Mouse (Mus musculus): ENCODE data around the gene 2010111I01Rik. TPM values are rescaled to one million over a fixed set of nuclear protein-coding genes. Genes with fewer than 3 reads are reported as not detected.

The 2010111I01Rik gene
- total RNA-seq, 2 experiments from 2014 or later, result 66.2 to 78.6 TPM

DNA sequence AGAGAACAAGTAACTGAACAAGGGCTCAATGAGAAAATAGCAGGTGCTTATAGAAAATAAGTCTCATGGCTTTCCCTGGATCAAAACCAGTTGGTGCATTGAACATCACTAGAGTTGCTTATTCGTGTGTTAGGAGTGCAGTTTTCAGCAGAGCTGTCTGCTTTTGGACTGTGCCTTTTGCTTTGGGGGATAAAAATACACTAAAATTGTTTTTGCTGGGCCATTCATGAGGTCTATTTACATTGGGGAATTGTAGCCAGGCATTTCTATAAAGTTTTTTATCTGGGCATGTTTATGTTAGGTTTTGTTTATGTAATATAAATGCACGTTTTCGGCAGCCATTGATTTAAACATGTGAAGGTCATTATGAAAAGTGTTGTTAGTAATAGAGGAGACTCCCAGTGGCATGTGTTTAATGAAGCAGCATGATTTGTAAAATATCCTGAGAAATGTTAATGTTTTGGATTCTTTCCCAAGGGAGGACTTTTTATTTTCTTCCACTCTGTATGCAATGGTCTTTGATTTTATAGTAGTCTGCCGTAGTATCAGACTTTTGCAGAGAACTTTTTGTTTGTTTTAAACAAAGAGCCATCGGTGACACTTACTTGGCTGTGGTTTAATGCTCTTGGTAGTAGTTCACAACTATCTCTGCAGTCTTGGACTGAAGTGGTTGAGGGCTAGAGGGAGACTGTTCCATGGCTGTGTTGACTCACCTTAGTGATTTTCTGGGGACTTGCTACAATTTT is 146.8 kb downstream of the 2010111I01Rik start:
- no peak for DNase-seq (ENCODE audit: low spot score in 2 of 2)

DNA sequence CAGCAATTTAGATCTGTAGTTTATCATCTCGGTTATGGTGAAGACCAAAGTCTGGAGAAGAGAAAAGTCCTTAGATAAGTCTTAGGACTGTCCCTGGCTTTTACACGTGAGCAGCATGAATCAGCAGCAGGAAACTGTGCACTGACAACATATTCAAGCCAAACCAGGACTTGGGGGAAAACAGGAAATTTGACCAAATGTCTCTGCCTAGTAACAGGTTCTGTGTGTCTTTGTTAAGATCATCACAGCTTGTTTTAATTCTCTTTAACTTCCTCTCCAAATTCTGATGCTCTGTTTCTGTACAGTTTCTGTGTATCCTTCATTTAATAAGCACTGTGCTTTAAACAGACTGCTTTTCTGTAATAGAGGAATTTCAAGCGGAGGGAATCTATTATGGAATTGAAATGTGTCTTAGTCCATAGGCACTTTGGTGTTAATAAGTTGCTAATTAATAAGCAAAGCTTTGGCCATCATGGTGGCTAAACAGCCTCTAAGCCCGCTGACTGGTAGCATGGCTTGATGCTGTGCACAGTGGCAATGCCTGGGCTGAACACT is 147.4 kb downstream of the 2010111I01Rik start:
- no peak for DNase-seq (ENCODE audit: low spot score in 2 of 2)

DNA sequence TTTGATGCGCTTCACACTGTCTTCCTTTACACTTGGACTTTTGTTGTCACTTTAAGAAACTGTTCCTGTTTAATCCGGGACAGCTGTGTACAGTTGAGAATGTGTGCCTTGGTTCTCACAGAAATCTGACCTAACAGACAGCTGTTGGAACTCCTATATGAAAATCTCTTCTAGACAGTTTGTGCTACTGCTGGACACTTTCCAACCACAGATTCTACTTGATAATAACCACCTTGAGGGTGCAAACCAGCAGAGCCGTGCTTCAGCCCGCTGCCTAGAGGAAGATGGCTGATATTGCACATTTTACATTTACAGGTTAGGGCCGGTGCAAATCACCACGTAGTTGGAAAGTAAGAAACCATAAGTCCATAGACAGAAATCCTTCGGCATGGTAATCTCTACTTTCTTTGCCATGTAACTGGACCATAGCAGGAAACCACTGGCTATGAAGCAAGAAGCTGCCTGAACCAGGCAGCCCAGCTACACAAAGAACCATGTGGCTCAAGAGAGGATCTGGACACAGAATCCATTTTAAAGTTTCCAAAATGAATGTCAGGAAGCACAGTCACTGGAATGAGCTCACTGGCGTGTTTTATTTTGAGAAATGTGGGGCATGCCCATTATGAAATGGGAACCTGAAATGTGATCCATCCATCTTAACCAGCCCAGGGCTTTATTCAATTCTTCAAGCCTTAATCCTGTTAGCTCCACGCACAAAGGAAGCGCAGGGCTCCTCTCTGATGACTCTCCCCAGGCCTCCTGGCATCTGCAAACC is 148.1 kb downstream of the 2010111I01Rik start:
- no peak for DNase-seq (ENCODE audit: low spot score in 2 of 2)

DNA sequence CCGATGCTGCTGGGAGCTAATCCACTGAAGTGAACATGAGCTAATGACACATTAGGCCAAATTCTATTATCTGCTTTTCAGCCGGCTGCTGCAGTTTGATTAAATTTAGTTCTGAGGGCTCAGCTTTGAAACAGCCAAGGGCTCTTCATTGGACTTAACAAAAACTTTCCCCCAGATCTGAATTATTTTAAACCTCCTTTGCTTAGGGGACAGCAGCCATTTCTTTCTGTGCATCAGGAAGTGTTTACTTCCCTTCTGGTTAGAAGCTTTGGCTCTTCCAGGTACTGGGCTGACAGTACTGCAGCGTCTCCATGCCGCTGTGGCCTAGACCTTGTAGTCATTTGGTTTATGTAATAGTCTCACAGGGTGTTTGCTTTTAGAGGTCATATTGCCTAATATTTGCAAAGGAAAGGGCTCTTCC is 149.2 kb downstream of the 2010111I01Rik start:
- no peak for DNase-seq (ENCODE audit: low spot score in 2 of 2)

DNA sequence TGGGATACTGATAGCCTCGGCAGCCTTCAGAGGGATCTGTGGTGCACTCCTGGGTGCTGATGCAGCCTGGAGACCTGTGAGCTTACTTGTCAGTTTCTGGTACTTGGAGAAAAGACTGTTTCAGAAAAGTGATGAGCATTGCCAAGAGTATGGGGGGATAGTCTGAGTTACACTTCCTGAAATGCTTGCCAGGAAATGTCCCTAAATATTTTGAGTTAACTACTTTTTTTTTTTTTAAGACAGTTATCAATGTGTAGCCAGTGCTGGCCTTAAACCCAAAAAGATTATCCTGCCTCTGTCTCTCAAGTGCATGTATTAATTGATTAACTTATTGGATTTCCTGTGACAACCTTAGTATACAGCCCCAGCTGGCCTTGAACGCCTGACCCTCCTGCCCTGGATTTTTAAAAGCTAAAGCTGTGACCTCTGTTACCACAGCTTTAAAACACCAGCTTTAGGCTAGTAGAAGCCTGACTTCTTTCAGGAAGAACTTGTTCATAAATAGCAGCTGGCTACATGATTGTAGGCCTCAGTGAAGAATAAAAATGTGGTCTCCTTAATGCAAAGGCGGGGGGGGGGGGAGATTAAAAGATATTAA is 150.6 kb downstream of the 2010111I01Rik start:
- no peak for DNase-seq (ENCODE audit: low spot score in 2 of 2)

DNA sequence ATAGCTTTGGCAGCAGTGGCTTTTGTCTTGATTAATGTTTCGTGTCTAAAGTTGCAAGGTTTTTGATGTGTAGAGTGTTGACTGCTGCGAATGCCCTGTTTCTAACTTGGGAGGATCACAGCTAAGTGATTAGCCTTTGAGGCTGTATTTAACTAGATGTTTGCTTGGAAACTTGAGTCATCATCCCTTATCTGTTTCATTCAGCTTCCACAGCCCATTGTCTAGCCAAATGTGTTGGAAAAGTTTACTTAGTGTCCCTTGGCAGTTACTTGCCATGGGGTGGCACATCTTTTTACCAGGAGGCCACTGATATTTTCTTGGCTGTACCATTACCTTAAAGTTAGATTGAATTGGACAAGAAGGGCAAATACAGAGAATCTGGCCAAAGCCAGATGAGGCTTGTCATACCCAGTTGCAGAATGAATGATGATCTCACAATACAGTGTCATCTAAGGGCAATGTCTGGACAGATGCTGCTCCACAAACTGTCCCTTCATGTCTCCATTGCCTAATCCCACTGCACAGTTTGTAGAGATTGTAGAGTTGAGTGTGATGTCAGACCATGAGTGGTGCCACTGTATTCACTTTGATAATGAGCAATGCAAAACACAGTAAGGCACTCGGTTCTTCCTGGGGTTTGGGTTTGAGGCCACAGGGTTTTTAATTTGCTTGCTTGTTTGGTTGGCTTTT is 152.9 kb downstream of the 2010111I01Rik start:
- DNase-seq (ENCODE audit: low spot score in 2 of 2), result no peak

DNA sequence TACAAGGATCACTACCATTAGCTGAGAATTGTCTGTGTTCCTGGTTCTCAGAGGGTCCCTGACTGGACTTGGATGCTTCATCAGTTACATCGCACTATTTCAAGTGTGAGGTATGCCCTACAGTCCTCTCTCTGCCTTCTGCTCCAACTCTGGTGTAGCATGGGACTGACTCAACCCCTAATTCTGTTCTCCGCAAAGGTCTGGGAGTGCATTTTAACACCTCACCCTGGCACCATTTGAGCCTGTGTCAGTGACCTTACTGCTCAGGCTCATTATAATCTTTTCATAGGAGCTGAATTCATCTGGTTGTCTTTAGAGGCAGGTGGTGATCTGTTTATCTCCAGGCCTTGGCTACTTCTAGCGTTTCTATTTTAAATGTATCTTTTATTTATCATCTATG is 154.0 kb downstream of the 2010111I01Rik start:
- no peak for DNase-seq (ENCODE audit: low spot score in 2 of 2)

DNA sequence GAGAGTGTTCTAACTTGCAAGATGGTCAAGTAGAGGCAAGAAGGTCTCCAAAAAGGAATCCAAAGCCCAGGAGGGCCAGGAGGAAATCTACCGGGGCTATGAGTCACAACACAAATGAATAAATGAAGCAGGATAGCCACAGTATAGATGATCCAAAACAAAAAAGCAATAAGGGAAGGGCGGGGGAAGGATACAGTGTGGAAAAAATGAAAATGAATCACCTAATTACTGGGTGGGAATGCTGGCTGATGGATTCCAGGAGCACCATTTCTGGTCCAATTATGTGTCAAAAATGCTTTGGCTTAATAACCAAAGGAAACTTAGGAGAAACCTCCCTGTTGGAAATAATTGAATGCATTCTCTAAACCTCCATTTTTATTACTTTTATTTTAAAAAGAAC is 155.6 kb downstream of the 2010111I01Rik start:
- DNase-seq (ENCODE audit: low spot score in 2 of 2), result no peak

DNA sequence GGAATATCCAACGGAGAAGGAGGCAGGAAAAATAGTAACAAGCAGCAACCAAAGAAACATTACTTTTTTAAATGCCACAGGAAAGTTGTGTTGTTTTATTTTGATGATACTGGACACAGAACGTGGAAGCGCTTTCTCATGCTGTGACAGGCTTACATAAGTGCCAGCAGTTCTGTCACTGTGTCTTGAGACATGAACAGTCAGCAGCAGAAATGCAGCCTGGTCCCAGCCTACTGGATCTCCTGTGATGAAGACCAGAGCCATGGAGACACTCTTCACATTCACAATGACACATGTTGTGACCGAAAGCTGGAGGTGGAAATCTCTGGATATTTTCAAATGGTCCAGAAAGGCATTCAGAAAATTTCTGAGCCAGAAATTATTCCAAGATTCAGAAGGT is 157.1 kb downstream of the 2010111I01Rik start:
- DNase-seq (ENCODE audit: low spot score in 2 of 2), result no peak

DNA sequence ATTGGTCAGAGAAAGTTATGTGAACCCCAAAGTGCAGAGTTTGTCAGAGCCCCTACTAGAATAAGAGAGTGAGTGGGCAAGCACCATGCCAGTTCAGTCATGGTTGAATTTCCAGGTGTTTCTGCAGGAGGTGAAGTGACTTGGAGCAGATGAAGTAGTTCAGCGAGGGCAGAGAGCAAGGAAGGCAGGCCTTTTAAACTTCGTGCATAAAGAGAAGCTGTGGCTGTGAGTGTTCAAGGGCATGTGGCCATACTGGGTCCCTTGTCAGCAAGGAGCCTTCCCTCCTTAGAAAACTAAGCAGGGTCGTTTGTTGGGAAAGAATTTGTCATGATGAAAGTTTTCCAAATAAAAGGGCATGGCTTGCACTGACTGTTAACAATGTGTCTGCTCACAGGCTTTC is 161.5 kb downstream of the 2010111I01Rik start:
- DNase-seq (ENCODE audit: low spot score in 2 of 2), result no peak

DNA sequence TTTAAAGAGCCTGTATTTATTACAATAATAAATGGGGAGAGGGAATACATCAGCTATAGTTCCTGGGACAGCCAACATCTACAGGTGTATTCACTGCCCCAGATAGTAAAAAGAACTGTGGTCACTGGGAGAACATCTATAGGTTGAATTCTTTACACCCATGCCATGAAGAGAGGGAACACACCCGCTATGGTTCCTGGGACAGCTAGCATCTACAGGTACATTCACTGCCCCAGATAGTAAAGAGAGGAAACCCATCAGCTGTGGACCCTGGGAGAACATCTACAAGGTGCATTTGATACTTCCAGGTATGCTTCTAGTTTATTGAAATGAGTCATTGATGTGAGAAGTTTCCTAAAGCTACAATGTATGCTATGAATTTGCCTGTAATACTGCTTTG is 162.8 kb downstream of the 2010111I01Rik start:
- DNase-seq (ENCODE audit: low spot score in 2 of 2), result no peak

DNA sequence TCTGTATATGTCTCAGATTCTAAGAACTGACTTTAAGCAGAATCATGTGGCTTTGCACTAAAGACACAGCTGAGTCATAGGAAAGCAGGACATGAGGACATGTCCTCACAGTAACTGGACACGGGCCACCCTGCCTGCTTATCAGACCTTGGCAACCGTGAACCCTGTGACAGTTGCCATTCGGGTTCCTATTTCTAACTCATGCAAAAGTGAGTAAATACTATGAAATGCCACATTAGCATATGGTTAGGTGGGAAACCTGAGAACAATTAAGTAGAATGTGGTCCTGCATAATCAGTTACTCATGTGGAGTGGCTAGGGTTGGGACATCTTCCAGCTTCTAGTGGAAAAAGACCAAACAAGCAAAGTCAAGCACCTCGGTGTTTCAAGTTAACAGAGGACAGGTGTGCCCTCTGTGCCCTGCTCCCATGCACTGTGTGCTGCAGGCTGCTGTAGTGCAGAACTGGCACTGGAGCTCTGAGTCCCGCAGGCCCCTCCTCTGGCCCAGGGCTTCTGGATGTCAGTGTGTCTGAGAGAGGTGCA is 170.3 kb downstream of the 2010111I01Rik start:
- DNase-seq (ENCODE audit: low spot score in 2 of 2), result no peak

DNA sequence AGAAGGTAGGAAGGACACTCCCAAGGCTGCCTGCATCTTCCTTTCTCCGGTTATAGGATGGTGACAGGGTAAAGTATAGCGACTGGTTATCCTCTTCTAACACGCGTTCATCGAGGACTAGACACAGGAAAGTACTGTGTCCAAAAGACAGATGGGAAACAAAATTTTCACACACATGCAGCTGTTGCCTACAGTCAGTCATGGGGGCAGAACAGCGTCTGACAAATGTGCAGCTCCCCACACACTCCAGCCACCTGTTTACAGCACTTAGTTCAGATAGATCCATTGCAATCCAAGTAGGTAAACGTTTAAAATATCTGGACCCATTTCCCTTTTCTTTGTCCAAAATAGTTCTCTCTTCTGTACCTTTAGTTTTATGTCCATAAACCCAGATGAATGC is 171.3 kb downstream of the 2010111I01Rik start:
- DNase-seq (ENCODE audit: low spot score in 2 of 2), result no peak

DNA sequence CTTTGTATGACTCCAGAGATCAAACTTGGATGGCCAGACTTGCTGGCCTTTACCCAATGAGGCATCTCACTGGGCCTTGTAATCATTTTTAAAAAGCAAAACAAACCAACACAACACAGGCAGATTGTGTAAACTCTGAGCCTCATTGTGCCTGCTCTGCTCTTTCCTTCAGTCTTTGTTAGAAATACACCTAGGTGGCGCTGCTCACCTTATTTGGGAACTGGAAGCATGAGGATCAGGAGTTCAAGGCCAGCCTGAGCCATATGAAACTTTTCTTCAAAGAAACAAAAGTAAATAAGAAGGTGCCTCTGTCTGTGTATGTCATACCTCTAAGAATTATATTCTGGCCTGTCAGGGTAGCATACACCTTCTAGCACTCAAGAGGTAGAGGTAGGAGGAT is 172.1 kb downstream of the 2010111I01Rik start:
- DNase-seq (ENCODE audit: low spot score in 2 of 2), result no peak

DNA sequence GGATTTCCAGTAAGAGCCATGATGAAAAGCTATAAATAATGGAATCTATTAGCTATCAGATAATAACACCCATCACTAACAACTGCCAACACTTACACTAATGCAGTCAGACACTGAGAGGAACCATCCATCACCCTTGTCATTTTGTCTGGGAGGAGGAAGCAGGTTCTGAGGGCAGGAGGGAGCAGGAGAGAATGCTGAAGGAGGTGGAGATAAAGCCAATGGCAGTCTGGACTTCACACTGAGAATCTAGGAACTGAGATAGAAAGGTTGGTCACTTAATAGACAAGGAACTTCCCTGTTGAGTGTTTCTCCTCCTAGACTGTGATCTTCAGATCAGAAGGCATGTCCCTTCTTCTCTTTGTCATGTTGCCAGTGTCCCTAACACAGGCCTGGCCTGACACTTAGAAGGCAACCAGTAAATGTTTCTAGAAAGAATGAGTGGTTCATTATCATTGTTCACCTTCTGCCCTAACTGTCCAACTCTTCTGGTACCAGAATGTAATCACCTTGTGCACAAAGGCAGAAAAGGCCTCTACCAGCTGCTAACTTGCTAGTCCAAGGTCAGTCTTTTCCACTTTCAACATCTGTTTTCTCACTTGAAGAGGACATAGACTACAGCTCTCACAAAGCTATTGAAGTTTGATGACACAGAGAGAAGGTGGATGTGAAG is 173.8 kb downstream of the 2010111I01Rik start:
- no peak for DNase-seq (ENCODE audit: low spot score in 2 of 2)

DNA sequence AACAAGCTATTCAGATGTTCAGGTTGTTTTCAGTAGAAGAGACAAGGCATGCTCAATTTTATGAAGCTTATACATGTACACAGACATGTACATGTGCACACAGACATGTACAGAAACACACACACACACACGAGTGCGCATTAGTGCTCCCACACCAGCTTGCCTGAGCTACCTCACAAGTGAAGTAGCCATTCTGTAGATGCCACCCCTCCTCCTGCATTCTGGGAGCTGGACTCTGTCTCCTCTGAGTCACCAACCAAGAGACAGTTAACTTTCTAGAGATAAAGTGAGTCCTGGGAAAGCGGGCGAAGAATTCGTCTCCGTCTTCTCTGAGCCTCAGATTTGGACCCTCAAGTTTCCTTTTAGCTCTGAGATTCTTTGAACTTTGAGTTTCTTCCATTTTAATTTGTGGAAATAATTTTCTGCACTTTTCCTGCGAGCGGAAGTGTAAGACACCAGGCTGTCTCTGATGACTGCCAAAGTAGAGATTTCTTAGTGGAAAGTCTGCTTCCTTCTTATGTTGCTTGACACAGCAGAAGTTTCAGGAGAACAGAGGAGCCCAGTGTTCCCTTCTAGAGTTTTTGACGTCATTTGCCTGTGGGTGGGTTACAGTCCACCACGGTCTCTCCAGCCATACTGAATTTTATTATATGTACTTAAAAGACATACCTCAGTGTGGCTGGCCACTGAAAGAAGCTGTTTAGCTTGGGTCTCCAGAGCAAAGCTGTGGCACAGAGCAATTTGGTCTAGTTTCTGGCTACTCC is 175.0 kb downstream of the 2010111I01Rik start:
- DNase-seq (ENCODE audit: low spot score in 2 of 2), result no peak

DNA sequence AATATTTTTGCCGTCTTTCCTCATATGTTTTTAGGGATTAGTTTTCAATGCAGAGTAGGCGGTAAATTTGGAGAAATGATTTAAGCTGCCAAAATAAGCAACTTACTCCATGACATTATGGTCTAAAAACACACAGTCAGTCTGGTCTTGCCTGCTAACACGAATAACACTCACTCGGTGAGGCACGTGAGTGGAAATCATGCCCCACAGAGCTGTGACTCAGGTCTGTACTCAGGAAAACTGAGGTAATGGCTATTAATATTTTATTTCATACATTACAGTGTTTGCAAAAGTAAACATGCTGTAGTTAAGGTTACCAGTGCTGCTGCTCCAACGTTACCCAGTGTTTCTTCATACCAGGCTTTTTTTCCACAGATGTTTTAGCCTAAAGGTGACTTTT is 176.1 kb downstream of the 2010111I01Rik start:
- DNase-seq (ENCODE audit: low spot score in 2 of 2), result no peak

DNA sequence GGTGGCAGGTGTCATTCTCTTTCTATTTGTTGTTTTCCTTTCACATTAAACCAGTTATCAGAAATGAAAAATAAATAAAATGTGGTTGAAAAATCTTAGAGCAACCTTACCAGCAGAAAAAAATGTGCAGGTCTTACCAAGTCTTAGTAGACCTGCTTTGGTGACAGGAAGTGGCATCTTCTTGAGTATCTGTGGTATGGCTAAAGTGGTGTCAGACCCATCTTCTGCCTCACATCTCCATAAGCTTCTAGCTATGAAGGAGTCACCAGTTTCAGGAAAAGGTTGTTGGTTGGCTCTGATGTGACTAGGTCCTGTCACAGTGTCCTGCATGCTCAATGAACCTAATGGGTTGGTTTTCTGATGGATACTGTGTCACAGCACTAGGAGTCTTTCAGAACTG is 176.6 kb downstream of the 2010111I01Rik start:
- DNase-seq (ENCODE audit: low spot score in 2 of 2), result no peak

DNA sequence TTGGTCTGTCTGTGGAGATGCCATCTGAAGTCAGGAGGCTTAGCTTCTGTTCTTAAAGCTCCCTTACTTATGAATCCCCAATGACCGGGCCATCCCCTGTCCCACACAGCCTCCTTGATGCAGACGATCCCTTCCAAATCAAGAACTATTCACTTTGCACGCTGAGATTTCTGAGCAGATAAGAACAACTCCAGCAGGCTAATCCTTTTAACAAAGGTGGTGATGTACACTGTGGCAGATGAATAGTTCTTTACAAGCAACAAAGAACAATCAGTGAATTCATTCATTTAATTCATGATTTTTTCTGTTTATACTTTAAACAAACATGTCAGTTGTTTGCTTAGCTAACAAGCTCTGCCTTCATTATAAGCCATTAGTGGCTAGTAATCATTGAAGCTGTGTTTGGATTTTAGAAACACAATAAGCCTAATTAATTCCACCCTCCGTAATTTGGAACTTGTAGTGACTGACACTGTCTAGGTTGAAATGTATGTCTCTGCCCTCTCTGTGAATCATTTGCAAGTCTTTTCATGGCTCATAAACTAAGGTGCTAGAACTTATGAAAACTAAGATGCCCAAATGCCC is 182.0 kb downstream of the 2010111I01Rik start:
- DNase-seq (ENCODE audit: low spot score in 2 of 2), result no peak
